Mouse (Mus musculus) gonadal fat pad, adult 2 months (tissue): Measurements from ENCODE around the gene Fgfr2. TPM values are rescaled to one million over a fixed set of nuclear protein-coding genes. Genes with fewer than 3 reads are reported as not detected.

Source experiments
- DNase-seq: peaks from one replicate; pipeline ENCODE4 v3.0.0-alpha.2; 2012; ENCODE audit warnings: low read depth
- polyA plus RNA-seq: library from polyadenylated mRNA; depleted of rRNA; stranded (reverse); fragments of >200 nt; gene quantifications from 2 replicates; pipeline ENCODE4 v1.2.3, GENCODE M21; 2012

Fgfr2 gene
- polyA plus RNA-seq, 1 experiment: 33.3 TPM

DNA sequence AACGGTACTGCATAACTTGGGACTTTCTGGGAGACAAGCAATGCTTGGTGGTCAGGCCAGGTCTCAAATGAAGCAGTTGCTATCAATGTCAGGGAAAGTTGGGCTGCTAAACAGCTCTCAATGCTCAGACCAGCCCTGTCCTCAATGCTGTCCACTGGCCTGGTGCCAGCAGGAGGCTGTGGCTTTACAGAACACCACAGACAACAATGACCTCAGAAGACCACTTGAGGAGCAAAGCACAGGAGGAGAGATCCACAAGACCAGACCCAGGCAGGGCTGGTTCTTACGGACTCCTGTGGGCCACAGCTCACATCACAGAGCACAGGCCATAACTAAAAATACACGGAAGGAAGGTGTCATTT is 368.8 kb downstream of the Fgfr2 start:
- DNase-seq: no peak

DNA sequence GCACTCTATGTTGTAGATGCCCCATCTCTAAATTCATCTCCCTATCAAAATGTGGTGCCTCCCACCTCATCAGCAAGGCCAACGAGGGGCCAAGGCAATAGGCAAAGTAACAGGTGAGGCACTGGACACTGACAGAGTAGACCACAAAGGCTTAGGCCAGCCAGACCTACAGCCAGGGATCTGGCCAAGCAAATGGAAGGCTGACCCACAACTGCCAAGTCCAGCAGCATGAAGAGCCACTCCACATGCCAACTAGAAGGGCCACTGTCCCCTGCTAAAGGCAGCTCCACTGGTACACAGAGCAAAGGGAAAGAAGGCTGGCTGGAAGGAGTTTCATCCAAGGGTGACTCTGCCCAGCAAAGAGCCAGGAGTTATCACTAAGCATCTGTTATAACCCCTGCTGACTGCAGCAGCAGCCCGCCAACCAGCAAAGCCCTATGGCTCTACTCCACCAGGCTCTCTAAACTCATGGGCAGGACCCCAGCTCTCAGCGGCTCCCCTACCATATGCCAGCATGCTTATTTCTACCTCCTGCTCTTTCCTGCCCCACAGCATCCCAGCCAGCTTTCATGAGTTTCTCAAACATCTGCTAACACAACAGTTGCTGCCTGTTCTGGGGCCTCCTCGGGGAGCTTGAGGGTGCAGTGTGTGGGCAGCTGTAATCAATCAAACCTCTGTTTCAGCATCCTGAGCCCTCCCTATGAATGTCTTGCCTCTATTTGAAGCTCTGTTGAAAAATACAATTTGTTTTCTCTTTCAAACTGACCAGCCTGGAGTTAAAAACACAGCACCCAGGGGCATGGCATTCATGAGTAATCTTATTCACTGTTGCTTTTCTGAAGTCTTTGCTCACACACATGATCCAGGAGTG is 369.4 kb downstream of the Fgfr2 start:
- no peak for DNase-seq

DNA sequence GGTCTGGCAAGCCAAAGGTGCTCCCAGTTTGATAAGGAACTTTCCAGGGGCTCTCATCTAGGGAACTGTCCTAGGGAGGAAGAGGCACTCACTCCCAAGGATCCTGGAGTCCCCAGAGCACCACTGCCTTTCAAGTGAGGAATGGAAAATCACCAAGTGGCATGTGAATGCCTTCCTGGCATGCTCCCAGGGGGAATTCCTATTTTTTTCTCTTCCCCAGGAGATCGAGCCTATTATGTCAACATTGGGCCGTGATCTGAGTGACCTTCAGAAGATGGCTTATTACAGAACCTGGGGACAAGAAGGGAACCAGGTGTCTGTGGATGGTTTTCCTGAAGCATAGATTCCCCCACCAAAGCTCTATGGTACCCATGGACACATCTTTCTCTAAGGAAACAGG is 371.4 kb downstream of the Fgfr2 start:
- DNase-seq: no peak

DNA sequence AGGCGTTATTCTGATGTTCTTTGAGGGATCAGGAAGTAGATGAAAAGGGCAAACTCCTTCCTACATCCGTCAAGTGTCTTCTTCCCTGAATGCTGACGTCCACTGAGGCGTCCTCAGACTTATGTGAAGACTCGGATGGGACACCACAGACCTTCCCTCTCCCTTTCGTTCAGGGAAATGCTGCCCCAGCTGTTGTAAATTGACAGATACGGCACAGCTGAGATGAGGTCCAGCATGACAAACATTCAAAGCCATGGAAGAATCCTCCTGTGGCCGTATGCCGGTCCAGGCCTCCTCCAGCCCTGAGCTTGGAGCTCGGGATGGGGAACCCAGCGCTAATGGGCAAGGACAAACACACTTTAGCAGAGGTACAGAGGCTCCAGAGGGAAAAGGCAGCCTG is 373.6 kb downstream of the Fgfr2 start:
- no peak for DNase-seq

DNA sequence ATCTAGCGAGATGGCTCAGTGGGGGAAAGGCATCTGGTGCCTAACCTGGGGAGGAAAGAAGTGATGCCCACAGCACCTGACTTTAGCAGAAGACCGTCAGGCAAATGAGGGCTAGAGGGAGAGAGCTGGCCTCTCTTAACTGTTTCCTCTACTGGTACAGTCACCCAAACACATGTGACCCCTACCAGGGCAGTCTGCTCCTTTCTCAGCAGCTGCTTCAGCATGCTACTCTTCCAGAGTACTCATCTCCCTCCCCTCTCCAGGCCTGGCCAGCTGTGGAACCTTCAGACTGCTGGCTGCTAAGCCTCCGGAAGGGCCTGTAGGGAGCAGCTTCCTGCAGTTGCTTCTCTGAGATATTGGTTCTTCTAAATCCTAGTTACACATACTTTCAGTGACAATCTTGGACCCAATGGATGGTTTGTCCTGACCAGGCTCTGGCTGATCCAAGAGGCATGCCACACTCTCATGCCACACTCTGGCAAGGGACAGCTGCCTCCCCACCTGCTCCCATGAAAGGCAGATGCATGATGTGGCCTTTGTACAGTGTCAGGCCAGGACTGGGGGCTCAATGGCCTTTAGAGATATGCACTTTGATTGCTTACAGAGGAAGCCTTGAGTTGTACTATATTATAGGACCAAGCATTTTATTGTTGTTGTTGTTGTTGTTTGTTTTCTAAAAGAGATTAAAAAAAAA is 374.9 kb downstream of the Fgfr2 start:
- no peak for DNase-seq

DNA sequence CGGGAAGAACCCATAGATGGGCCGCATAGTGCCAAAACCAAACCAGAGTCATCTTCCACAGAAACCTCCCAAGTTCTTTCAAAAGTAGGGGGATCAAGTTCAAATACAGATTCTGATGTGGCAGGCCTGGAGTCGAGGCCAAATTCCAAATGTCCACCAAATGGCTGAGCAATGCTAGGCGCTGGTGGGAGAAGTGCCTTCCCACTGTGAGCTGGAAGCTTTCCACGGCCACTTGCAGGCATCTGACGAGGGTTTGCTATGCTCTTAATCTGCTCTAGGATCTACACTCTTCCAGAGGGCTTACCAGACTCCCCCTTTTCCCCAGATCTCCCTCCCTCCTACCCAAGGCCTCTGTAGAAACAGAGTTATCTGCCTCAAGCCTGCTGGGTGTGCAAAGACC is 376.1 kb downstream of the Fgfr2 start:
- DNase-seq: no peak

DNA sequence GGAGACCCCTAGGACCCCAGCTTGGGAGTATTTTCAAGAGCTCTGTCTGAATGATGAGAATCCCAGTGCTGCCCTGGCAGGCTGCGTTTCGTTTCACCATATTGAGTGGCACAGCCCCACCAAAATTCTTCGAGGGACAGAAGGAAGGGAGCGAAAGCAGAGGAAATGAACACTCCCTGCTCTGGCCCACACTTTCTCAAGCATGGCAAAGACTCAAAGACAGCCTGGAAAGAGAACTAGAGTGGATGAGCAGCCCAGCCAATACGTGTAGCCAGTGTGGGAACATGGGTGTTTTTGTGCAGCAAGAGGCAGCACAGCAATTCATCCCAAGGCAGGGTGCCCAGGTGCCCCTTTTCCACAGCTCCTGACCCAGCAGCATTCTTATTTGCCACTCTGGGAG is 380.2 kb downstream of the Fgfr2 start:
- no peak for DNase-seq

DNA sequence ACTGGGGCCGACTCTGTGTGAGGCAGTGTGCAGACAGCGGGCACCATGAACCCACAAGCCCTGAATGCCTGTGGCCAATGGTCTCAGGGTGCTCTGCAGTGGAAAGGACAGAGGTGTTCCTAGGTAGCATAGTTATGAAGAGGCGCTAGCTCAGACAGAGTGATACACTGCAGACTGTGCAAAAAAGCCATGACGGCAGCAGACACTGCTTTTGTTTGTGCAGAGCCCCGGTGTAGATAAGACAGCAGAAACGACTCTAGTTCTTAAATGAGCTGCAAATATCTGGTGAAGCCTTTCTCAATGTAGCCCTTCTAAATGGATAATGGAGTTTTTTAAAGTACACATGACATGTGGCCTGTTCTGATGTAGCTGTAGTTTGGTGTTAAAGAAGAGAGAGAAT is 383.3 kb downstream of the Fgfr2 start:
- no peak for DNase-seq

DNA sequence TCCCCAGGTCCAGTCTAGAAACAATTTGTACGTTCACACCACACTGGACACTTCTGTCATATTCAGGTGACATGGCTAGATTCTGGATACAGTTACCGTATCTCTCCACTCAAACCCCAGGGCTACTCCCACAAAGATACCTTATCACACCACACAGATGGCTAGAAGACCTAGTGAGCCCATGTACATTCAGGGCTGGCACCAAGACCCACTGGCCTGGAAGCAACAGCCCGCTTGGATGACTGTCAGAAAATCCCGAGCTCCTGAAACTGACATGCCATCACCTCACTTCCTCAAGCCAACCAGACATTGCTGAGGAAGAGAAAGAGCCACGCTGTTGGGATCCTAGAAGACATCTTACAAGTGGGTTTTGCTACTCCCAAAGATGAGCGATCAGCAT is 384.3 kb downstream of the Fgfr2 start:
- DNase-seq: no peak

DNA sequence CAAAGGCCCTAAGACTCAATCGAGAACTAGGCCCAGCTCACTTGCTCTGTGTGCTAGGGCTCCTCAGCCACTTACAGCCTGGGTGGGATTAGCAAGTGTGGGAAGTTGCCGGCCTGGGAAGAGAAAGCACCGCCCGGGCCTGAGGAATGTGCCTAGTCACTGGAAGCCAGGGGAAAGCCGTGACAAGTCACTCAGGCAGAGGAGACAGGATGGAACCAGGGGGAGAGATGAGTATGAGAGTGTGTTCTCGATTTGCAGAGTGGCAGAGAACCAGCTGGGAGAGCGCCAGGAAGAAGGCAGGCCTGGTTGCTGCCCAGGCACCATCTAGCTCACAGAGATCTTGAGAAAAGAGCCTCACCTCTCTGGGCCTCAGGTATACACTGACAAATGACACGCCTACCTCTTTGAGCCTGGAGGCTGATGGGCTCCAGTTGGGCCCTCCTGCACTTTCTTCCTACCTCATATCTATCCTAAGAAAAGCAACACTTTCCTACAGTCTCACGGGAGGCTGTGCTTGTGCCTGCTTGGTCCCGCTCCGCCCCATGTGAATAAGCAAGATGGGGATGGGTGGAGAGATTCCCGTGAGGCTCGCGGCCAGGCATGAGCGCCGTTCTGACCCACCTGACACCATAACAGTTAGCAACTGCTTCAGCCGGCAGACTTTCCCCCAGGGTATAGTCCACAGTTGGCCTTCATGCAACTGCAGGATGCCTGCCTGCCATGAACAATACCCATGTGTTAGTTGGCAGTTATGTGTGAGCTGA is 386.9 kb downstream of the Fgfr2 start:
- DNase-seq: no peak

DNA sequence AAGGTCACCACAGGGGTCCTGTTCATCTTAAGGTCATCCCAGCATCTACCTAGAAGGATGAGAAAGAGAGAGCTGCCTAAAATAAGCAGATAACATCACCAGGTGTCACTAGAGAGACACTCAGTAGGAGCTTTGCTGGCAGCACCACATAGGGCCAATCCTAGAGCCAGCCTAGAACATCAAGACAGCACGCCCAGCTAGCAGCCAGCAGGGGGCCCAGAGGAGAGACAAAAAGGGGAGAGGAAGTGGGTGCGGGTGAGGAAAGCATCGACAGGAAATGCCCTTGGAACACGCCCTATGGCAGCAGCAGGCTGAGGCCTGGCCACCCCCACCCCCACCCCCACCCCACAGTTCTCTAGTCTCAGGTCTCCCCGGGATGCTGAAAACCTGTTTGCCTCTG is 388.0 kb downstream of the Fgfr2 start:
- no peak for DNase-seq

DNA sequence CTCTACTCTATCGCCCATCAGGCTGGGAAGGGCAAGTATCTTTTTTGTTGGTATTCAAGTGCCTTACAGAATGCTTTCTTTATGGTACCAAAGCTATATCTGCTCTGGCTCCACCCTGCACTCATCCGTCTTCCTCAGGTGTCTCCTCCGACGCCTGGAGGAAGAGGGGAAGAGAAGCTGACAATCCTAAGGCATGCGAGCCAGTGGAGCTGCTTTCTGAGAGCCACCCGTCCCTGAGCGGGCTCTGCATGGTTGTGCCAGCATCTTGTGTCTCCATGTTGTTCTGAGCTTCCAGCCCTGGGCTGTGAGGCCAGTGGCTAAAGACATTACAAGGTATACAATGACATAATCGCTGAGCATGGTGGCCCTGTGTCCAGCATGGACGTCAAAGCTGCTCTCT is 388.9 kb downstream of the Fgfr2 start:
- no peak for DNase-seq

DNA sequence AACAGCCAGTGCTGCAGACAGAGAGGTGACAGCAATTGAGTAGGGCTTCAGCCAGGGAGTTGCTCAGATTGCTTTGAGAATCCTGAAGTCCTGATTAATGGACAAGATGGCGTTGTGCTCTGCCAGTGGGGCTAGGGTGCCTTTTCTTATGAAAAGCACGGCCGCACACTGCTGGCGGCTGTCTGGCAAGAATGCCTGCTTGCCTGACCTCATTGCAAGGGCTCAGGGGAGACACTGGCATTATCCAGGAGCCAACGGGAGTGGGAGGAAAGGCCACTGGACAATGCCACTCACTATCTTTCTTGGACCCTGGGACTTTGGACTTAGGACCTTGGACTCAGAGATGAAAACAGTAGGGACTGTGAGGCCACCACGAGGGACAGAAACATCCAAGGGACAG is 389.6 kb downstream of the Fgfr2 start:
- no peak for DNase-seq

DNA sequence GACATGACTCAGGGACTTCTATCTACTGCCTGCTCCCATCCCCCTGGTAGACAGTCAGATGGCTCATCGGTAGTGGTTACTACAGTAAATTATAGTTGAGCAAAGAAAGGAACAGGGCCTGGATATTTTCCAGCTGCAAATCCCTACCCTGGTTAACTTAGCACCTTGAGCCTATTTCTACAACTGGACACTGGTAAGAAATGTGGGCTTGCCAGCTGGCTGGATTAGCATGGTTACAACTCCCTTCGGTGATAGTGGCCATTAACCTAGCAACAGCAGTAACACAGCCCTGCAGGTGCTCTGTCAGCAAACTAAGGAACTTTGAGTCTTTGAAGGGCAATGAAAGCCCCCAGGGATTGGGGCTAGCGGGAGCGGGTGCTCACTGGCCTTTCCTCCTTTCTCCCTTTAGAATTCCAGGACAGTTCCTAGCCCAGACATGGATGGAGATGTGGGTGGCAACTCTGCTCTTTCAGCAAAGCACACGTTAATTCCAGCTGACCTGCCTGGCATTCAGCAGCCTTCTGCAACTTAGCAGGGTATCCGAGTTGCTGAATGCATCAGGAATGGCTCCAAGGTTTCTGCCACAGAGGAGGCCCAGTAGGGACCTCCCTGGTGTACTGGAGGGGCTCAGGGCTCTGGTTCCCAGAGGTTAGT is 390.9 kb downstream of the Fgfr2 start:
- no peak for DNase-seq

DNA sequence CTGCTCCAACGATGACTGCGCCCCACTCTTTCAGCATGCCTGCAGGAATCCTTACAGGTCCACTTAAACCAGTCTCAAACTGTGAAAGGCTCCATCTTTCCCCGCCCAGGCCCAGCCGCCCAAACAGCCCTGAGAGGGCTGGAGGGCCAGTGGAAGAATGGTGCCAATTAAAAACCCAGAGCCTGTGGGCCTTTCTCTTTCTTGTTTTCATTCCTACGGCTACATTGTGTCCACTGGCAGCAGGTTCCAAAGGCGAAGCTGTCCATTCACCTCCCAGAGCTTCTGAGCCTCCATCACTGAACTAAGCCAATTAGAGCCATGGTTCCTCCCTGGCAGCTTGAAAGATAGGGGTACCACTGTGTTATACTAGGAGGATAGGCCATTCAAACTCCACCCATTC is 391.6 kb downstream of the Fgfr2 start:
- DNase-seq: no peak

DNA sequence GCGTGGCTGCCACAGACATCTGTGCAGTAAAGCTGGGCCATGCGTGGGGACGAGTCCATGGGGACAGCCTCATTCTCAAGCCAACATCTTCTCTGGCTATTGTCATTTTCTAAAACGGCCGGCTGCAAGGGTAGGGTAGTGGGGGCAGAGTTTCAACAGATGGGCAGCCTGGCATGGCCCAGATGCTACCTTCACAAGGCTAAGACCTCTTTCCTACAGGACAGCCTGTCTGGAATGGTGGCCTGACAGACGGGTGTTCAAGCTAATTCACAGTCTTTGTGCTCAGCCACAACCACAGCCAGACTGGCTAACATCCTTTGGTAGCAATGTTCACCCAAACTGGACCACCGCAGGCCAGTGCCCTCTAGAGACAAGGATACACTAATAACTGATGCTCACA is 392.6 kb downstream of the Fgfr2 start:
- DNase-seq: no peak

DNA sequence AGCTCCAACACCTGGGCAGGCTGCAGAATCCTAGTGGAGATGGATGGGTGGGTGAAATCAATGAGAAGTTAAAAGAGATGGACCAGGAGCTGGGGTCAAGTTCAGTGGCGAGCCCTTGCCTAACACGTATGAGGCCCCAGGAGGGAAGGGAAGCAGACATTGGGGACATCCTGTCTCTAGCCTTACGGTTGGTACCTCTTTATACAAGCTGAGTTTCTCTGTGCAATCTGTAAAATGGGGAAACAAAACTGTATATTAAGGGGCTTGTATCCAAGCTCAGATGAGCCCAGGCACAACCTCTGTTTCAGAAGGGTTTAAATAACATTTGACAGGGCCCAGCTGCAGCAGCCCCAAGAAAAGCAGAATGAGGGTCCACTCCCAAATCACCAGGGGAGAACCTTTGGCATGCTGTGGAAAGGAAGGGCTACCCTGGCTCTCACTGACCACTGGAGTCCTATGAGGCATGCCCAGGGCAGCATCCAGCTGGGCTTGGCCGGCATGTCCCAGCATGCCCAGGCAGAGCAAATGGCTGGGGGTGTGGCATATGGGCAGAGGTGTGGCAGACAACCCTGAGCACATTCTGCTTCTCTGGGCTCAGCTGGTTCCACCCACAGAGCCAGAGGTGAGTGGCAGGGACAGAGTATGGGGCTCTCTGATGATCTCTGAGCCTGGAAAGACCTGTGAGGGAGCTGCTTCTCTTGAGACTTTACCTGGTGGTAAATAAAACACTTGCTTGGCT is 393.9 kb downstream of the Fgfr2 start:
- DNase-seq: no peak

DNA sequence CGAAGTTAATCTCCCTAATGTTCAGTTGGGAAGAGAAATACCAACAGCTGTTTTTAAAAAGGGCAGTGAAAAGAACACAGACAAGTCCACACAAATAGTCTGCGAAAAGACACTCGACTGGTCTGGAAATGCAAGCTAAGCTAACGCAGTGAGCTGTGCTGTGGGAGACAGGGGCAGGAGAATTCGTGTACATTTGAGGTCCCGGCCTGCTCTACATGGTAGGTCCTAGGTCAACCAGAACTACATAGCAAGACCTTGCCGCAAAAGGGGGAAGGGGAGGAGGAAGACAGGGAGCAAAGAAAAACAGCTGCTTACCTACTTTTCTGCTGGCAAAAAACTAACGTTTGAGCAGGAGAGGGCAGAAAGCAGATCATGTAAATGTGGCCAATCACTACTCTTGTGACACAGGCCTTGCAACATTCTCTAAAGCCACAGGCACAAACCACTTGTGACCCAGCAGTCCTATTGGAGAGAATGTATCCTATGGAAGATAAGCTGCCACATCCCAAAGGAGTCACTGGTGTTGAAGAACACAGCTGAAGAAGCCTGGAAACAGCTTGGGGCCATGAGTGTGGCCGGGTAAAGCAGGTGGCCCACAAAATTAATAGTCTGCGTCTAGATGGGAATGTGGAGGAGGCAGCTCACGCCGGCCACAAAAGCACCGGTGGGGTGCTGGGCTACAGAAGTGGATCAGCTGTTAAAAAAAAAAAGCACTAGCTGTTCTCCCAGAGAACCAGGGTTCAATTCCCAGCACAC is 396.9 kb downstream of the Fgfr2 start:
- no peak for DNase-seq

DNA sequence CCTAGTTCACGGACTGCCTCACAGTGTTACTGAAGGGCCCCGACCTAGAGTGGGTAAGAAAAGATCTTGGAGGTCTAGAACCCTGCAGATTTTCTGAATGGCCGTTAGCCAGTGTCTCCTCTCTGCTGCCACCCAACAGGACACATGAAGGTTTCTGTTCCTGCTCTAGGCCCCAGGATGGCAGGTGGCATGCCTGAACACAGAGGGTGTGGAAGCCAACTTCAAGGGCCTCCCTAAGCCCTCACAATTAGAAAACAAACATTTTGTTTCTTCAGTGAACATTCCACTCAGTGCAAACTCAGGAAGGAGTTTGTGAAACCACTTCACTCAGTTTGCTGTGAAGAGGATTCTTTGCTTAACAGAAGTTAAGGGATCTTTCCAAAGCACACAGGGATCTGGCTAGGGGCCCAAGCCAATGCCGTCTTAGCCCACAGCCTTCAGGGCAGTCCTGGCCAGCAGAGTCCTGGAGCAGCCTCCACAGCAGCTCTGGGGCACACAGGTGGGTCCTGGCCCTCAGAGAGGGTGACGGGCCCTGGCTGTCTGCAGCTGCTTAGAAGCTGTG is 398.6 kb downstream of the Fgfr2 start:
- DNase-seq: no peak

DNA sequence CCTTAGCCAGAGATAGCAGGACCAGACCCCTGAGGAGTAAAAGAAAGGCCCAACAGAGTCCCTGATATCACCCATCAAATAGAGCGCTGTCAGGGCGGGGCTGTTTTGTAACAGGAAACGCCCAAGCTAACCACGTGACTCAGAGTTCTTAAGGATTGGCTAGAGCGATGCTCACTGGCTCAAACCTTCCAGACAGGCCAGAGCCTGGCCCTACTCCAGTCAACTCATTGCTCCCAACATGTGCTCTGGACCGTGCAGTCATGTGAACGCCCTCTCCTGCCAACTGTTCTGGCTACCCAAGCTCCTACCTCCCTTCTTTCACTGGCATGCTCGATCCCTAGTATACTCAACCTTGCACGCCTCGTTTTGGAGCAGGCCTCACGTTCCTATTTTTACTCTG is 399.2 kb downstream of the Fgfr2 start:
- no peak for DNase-seq
